Mouse (Mus musculus) gastrocnemius, postnatal 25 days (tissue): ENCODE data around the gene Bcl6b. TPM values are rescaled to one million over a fixed set of nuclear protein-coding genes. Genes with fewer than 3 reads are reported as not detected.

ENCODE experiments used
- DNase-seq: peaks from one replicate; pipeline ENCODE4 v3.0.0; 2022
- total RNA-seq, 2 experiments: library from RNA; stranded (reverse); gene quantifications; 1 replicate in 1 of 2; 2 replicates in 1 of 2; pipeline ENCODE4 v1.2.3; 2021

The Bcl6b gene
- total RNA-seq, 2 experiments from 2014 or later: 4.1 to 6.2 TPM

- no peak for DNase-seq
These were observed 3.4 kb upstream of the Bcl6b start for GRCm38 (mm10) chr11:70233016-70233415.

- peak; percentile 67 for DNase-seq
These were observed 2.9 kb upstream of the Bcl6b start for GRCm38 (mm10) chr11:70232546-70232945.

GRCm38 (mm10) chr11:70230239-70230727, 685 bp upstream of the Bcl6b start:
- DNase-seq: peak; percentile 78

GRCm38 (mm10) chr11:70228828-70229227, 770 bp downstream of the Bcl6b start:
- DNase-seq: peak; percentile 78

- DNase-seq: no peak
These were observed 1.8 kb downstream of the Bcl6b start for GRCm38 (mm10) chr11:70227661-70228245.

GRCm38 (mm10) chr11:70227126-70227525, 2.5 kb downstream of the Bcl6b start:
- DNase-seq: no peak

- no peak for DNase-seq
These were observed 3.1 kb downstream of the Bcl6b start for GRCm38 (mm10) chr11:70226602-70226890.

- DNase-seq: no peak
These were observed 3.6 kb downstream of the Bcl6b start for GRCm38 (mm10) chr11:70225798-70226601.

- no peak for DNase-seq
These were observed 5.9 kb downstream of the Bcl6b start for GRCm38 (mm10) chr11:70223724-70224123.

GRCm38 (mm10) chr11:70221603-70222500, 7.7 kb downstream of the Bcl6b start:
- DNase-seq: no peak

GRCm38 (mm10) chr11:70220731-70221602, 8.6 kb downstream of the Bcl6b start, which contains the start of gene Slc16a13:
TSS of gene Slc16a13 (minus strand) at chr11:70221064.
- peak; percentile 87 for DNase-seq

GRCm38 (mm10) chr11:70220323-70220722, 9.3 kb downstream of the Bcl6b start:
- DNase-seq: no peak

GRCm38 (mm10) chr11:70219873-70220272, 9.7 kb downstream of the Bcl6b start:
- DNase-seq: no peak

- DNase-seq: no peak
These were observed 10.7 kb downstream of the Bcl6b start for GRCm38 (mm10) chr11:70218741-70219470.

GRCm38 (mm10) chr11:70218039-70218438, 11.6 kb downstream of the Bcl6b start:
- no peak for DNase-seq

- no peak for DNase-seq
These were observed 13.5 kb downstream of the Bcl6b start for GRCm38 (mm10) chr11:70216103-70216502.

GRCm38 (mm10) chr11:70215301-70215700, 14.3 kb downstream of the Bcl6b start:
- DNase-seq: no peak

GRCm38 (mm10) chr11:70214856-70215209, 14.8 kb downstream of the Bcl6b start:
- DNase-seq: no peak

GRCm38 (mm10) chr11:70214191-70214855, 15.3 kb downstream of the Bcl6b start:
- DNase-seq: no peak

- no peak for DNase-seq
These were observed 15.9 kb downstream of the Bcl6b start for GRCm38 (mm10) chr11:70213736-70214135.
